Mouse (Mus musculus) urinary bladder, postnatal 4 days (tissue): ENCODE data around the gene Slc26a6.

Experiments used
- DNase-seq, 2 experiments: peaks; one replicate each; pipeline ENCODE4 v3.0.0; 2021 to 2022; ENCODE audit warnings: low spot score in 2 of 2

The Slc26a6 gene

DNA sequence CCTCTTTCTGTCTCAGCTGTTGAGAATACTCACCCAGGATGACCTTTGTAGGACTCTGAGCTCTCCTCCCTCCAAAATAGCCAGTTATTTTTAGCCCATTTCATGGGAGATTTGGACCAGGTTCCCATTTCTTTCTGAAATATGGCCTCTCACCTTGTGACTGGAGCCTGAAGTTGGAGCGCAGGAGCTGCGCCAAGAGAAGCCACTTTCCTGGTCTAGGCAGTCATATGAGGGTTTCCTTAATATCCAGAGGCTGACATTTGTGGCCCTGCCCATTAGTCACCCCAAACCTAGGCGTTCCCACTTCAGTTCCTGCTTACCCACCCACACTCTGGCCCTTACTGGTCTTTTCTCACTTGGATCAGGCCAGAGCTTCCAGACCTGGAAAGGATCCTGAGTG lies at the start of gene Slc26a6:
Gene Slc26a6 (plus strand): TSS at position 308 of the 400 bp plus-strand sequence.
- no peak for DNase-seq

DNA sequence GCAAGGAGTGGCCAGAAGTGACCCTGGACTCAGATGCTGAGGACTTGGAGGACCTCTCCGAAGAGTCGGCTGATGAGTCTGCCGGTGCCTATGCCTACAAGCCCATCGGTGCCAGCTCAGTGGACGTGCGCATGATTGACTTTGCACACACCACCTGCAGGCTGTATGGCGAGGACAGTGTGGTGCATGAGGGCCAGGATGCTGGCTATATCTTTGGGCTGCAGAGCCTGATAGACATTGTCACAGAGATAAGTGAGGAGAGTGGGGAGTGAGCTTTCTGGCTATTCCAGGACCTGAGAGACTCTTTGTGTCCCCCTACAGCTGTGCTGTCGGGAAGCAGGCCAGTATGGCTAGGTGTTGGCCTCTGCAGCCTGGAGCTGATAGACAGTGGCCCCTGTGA lies 47.3 kb upstream of the Slc26a6 start:
- no peak for DNase-seq

DNA sequence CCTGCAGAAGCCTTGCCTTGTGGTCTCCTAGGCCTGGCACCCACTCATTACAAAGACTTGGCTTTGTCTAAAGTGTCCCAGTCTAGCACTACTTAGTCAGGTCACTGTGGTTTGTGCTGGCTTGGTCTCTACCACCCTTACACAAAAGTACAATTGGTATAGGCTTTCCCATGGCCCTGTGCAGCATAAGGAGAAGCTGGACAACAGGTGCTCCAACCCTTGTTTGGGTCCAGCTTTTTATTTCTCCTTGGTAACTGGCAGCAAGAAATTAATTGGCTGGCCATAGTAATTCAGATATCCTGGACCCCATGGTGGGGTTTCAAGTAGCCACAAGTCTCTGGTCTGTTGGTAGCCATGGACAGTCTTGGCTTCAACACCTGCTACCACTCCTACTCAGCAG lies 46.7 kb upstream of the Slc26a6 start:
- no peak for DNase-seq

DNA sequence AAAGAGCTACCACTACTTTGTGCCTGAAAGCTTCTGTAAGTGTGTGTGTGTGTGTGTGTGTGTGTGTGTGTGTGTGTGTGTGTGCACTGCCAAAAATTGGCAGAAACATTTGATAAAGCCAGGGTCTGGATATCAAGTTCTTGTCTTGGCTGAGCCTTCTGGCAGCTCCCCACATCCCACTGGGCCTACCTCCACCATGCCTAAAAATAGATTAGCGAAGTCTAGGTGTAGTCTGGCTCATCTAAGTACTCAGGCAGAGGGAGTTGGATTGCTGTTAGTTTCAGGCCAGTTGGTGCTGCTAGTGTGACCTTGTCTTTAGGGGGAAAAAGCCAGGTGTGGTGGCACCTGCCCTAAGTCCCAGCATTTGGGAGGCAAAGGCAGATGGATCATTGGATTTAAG lies 46.3 kb upstream of the Slc26a6 start:
- no peak for DNase-seq

DNA sequence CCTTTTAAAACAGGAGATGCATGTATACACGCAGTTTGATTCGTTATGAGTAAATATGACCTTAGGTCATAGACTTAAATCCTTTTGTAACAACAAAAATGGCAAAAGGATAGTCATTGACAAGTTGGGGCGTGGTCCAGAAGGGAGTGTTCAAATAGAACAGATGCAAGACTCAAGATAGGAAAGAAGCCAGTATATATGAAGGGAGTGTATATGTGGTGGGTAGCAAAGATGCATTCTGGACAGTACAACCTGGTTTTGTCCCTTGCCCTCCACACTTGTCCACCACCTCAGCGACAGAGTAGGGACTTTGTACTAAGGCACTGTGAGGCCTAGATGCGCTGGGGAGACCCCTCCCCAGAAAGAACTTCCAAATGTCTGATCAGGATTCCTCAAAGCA lies 45.4 kb upstream of the Slc26a6 start:
- no peak for DNase-seq

DNA sequence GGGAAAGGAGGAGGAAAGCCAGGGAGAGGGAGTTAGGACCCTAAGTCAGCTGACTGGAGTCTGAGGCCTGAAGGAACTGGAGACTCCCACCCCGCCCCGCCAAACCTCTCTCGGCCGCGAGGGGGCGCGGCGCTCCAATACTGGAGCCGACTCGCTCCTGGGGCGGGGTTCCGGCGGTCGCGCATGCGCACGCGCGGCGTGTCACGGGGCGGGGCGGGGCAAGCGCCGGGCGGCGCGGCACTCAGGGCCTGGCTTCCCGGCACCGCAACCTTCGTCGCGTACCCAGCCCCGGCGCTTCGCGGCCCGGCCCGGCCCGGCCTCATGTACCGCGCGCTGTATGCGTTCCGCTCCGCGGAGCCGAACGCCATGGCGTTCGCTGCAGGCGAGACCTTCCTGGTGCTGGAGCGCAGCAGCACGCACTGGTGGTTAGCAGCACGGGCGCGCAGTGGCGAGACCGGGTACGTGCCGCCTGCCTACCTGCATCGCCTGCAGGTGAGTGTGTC lies 44.9 kb upstream of the Slc26a6 start, which contains the start of gene Nckipsd:
Gene Nckipsd (plus strand): TSS at position 206 of the 503 bp plus-strand sequence.
- DNase-seq: peak; percentile 93 to 97

DNA sequence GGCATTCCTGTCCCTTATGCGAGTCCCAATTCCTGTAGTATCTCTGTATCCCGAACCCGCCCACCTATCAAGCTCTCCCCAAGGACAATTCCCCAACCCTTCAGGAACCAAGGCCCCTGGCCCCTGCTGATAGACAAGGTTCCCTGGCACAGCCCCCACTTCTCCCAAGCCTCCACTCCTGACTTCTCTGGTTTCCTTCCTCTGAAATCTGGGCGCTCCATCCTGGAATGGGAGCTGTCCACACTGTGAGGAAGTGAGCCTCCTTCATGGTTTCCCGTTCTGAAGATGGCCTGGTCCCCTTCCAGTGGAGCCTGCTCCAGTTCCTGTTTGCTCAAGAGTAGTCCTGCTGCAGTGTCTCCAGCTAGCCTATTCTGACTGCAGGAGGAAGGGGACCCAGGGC lies 43.9 kb upstream of the Slc26a6 start:
- DNase-seq: no peak

DNA sequence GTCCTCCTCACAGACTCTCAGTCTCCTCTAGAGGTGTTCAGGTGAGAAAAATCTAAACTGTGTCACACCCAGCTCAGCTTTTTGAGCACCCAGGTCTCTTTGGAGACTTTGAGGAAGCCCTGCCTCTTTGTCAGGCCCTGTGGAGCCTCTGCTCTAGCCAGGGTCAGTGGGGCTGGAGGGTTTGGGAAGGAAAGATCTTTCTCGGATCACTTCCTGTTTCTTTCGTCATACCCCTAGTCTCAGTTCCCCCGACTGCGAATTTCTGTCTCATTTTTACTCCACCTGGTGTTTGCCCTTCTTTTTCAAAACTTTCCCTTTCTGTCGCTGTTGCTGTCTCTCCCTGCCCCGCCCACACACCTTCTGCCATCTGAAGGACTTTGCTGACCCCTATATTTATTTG lies 43.4 kb upstream of the Slc26a6 start:
- DNase-seq: no peak

DNA sequence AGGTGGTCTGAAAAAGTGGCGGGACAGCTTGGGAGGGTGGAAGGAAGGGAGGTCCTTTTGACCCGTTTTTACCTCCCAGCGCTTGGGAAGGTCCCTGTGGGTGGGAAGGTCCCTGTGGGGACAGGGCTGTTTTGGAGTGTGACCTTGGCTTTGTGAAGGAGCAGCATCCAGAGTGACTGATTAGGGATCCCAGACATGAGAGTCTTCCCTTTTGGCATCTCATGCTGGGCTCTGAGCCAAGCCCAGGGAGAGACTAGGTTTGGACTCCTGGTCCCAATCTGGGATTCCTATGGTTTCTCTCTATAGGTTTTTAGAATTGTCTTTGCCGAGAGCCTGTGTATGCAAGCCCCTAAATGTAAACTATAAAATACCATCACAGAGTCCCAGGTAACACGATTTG lies 42.6 kb upstream of the Slc26a6 start:
- no peak for DNase-seq

DNA sequence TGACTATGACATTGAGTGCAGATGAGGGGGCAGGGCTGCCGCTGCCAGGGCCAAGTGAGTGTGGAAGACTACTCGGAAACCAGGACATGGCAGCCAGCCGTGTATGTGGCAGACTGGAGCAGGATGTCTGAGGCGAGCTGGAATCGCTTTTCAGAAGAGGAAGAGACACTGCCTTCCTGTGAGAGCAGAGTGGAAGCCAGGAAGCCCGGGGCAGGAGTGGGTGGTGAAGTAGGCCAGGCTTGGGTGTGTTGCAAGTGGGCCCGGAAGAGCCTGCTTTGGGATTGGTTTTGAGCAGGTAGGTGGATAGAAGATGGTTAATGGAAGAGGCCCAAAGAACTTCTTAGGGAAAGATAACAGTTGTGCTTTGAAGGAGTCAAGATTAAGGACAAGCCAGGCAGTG lies 37.5 kb upstream of the Slc26a6 start:
- no peak for DNase-seq

DNA sequence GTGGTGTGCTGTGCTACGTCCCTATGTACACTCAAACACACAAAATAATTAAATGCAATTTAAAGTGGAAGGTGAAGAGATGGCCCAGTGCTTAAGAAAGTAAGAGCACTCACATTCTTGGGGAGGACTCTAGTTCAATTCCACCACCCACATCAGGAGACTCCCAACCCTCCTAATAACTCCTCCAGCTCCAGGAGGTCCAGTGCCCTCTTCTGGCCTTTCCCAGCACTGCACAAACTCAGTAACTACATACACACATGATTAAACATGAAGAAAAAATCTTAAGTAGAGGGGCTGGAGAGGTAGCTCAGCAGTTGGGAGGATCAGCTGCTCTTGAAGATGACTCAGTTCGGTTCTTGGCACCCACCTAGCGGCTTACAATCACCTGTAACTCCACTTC lies 33.6 kb upstream of the Slc26a6 start:
- DNase-seq: no peak

DNA sequence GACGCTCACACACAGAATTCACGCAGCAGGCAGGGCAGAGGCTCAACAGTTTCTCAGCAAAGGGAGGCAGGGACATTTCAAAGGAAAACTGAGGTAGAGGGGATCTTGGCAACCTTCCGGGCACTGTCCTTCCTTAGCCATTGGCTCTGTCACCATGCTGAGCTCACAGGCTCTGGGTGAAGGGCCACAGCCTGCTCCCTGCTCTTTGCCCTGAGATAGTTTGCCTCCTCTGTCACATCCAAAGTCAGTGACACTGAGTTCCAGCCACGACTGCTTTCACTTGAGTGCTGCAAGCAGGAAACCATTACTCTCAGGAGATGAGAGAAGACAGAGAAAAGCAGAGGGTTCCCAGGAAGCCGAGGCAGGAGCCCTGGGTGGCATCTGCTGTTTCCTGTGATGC lies 33.0 kb upstream of the Slc26a6 start:
- no peak for DNase-seq

DNA sequence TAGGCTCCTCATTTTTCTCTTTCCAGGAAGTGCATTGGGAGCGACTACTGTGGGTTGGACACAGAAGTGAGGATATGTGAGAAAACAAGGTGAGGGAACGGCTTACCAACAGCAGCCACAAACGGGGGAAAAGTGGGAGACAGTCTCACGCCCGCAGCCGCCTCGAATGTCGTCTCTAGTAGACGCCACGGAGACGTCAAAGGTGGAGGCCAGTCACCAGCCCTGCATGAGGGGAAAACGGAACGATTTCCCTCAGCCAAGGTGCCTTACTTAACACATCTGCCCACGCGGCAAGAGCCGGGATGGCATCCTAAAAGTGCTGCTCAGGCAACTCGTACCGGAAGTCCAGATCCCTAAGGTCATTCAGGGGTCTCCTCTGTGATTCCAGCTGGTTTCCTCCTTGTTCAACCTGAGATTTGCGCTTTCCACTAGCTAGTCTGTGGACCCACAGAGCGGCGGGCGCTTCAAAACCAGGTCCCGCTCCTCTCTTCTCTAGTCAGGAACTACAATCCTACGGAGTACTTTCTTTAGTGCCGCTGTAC lies 28.9 kb upstream of the Slc26a6 start:
- DNase-seq: no peak

DNA sequence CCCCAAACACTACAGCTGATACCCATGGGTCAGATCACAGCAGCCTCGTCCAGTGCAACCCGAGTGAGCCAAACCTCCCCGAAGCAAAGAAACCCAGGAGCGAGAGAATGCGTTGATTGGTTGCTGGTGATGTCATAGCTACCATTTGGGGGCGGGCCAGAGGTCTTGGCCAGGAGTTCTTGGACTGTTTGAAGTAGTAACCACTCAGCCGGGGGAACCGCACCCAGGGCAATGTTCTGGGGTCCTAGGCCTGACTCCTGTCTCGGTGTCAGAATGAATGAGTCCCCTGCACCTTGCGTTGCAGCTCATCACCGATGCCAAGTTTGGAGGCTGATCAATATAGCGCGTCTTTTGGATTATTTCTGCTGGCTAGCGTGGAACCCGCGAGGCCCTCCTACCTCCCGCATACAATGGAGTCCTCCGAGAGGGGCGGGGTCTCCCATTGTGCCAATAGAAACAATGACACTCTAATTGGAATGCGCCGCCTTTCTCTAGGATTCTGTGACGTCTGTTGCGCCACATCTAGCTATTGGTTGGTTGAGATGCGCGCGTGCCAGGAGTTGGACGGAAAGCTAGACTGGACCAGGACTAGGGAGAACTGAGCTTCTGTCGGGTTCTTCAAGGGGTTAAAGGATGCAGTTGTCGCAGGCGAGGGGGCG lies 28.2 kb upstream of the Slc26a6 start:
- no peak for DNase-seq

DNA sequence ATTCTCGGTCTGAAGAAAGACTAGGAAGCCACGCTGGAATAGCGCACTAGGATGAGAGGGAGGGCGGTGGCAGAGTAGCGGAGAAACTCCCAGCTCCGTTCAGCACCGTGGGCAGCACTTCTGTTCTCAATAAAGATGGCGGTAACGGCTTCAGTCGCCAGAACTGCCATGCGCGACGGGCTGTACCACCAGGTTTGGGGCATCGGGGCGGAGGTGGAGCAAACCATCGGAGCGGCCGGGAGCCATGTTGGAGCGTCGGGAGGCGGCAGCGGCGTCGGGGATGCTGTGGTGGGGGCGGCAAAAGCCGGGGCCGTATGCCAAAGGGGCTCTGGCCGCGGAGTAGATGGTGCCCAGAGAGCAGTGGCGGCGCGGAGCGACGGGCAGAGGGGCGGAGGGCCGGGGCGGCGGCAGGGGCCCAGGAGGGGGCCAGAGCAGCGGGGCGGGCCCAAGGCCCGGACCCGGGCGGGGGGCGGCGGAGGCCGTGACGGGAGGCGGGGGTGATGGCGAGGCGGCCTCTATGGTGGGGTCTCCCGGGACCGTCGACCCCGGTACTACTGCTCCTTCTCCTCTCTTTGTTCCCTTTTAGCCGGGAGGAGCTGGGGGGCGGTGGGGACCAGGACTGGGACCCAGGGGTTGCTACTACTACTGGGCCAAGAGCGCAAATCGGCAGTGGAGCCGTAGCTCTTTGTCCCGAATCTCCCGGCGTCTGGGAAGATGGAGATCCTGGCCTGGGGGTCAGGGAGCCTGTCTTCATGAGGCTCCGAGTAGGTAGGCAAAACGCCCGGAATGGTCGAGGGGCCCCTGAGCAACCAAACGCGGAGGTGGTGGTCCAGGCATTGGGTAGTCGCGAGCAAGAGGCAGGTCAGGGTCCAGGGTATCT lies 27.0 kb upstream of the Slc26a6 start, which contains the start of gene Celsr3:
Gene Celsr3 (plus strand): TSS at position 501 of the 880 bp plus-strand sequence.
- DNase-seq: peak; percentile 46 to 76

DNA sequence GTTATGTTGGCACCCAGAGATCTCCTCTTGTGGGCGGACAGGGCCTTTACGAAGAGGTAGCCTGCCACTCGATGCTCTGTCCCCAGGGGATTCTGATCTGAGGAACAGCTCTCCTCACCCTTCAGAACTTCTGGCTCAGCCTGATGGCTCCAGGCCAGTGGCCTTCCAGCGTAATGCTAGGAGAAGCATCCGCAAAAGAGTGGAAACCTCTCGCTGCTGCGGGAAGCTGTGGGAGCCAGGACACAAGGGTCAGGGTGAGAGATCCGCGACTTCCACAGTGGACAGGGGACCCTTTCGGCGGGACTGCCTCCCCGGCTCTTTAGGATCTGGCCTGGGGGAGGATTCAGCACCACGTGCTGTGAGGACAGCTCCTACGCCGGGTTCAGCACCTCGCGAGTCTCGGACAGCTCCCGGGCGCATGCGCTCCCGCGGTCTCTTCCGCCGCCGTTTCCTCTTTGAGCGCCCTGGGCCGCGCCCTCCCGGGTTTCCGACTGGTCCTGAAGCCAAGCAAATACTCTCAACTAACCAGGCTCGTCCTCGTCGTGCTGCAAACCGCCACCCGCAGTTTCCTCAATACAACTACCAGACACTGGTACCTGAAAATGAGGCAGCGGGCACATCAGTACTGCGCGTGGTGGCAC lies 26.3 kb upstream of the Slc26a6 start:
- peak; percentile 71 to 81 for DNase-seq

DNA sequence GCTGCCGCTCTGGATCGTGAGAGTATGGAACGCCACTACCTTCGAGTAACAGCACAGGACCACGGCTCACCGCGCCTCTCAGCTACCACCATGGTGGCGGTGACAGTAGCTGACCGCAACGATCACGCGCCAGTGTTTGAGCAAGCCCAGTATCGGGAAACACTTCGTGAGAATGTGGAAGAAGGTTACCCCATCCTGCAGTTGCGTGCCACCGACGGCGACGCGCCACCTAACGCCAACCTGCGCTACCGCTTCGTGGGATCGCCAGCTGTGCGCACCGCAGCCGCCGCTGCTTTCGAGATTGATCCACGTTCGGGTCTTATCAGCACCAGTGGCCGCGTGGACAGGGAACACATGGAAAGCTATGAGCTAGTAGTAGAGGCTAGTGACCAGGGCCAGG lies 25.6 kb upstream of the Slc26a6 start:
- no peak for DNase-seq

DNA sequence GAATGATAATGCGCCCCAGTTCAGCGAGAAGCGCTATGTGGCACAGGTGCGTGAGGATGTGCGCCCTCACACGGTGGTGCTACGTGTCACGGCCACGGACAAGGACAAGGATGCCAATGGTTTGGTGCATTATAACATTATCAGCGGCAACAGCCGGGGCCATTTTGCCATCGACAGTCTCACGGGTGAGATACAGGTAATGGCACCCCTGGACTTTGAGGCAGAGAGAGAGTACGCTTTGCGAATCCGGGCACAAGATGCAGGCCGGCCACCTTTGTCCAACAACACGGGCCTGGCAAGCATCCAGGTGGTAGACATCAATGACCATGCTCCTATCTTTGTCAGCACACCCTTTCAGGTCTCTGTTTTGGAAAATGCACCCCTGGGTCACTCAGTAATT lies 25.2 kb upstream of the Slc26a6 start:
- no peak for DNase-seq

DNA sequence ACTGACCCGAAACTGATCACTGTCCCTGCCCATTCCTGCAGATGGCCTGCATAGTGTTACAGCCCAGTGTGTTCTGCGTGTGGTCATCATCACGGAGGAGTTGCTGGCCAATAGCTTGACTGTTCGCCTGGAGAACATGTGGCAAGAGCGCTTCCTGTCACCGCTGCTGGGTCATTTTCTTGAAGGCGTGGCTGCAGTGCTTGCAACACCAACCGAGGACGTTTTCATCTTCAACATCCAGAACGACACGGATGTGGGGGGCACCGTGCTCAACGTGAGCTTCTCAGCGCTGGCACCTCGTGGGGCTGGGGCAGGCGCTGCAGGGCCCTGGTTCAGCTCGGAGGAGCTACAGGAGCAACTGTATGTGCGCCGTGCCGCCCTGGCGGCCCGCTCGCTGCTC lies 21.4 kb upstream of the Slc26a6 start:
- DNase-seq: no peak

DNA sequence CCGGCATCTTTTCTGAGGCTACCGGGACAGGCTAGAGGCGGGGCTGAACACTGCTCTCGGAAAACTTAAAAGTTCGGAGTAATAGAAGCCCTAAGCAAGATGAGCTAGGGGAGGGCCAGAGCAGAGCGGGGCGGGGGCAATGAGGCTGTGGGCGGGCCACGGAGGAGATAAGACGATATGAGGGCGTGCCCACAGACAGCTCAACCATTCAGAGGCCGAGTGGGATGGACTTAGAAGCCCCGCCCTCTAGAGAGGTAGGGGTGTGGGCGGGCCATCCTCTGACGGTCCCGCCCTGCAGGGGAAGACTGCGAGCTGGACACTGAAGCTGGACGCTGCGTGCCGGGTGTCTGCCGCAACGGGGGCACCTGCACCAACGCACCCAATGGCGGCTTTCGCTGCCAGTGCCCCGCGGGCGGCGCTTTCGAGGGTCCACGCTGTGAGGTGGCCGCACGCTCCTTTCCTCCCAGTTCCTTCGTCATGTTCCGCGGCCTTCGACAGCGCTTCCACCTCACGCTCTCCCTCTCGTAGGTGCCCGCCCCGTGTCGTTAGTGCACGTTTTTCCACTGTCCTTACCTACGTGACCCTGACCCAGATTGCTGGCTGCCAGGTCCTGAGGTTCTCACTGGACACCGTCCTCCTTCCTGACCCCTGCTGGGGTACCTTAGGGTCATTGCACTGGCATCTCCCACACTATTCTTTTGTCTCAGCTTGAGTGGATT lies 20.5 kb upstream of the Slc26a6 start:
- DNase-seq: peak; percentile 84 to 89

DNA sequence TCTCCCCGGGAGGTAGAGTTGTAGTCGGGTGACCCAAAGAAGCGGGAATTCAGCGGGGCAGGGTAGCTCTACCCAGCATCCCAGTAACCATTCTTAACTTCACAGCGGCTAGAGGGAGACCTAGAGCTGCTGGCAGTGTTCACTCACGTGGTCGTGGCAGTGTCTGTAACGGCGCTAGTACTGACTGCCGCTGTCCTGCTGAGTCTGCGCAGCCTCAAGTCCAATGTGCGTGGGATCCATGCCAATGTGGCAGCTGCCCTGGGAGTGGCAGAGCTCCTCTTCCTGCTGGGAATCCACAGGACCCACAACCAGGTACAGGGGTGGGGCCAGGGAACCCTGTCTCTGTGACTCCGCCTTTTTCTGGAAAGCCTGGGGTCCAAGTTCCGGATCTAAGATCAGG lies 10.1 kb upstream of the Slc26a6 start:
- no peak for DNase-seq
